Mouse (Mus musculus): ENCODE data around the gene Gpr85. TPM values are rescaled to one million over a fixed set of nuclear protein-coding genes. Genes with fewer than 3 reads are reported as not detected.
"Not testable (repeated sequence)": the region's sequence is repeated elsewhere in the genome, so short reads cannot be mapped to it uniquely, and the experiment has no call there.

Gpr85 gene
- total and polyA plus RNA-seq, 3 experiments = 0.11 to 0.18 (median 0.18) TPM

- H3K79me2 ChIP-seq (replicated peaks; ENCODE audit: control insufficient read depth, insufficient read depth, low read length) = no peaks in the 10 kb centered on the region
- intact Hi-C loops (cut with DNase I) = loop anchor here (2.0 kb wide), 2 partner anchors 194 to 264 kb away; partner anchors contain the start of gene Bmt2
- peaks cover 8% of the 10 kb centered on the region for H3K36me3 ChIP-seq (ENCODE audit: control insufficient read depth, insufficient read depth, low read length)
- DNase-seq = peak; percentile 90 to 92
- H3K27me3 ChIP-seq (ENCODE audit: control insufficient read depth, insufficient read depth, low read length) = no peaks in the 10 kb centered on the region
- H3K4me3 ChIP-seq = peak within 1 kb of the TSS; percentile 84
- peak; percentile 67; the same call in 1 of the 2 replicates for TF ChIP-seq EP300 (IDR thresholded peaks at IDR 0.05; ENCODE audit: insufficient read depth, low read depth, low read length)
- no peak for TF ChIP-seq CTCF (IDR thresholded peaks at IDR 0.05)
- TF ChIP-seq POLR2A (IDR thresholded peaks at IDR 0.05; ENCODE audit: insufficient read depth, low read depth, low read length) = peak; percentile 98
- H3K4me1 ChIP-seq (ENCODE audit: control insufficient read depth, insufficient read depth, low read length) = peaks cover 3% of the 10 kb centered on the region
- H3K9ac ChIP-seq (ENCODE audit: low read depth, low read length) = peak within 1 kb of the TSS; percentile 64
- peak within 1 kb of the TSS; percentile 88 for H3K27ac ChIP-seq
- WGBS = under 1% methylated on average over 19 of the region's 19 CpGs
Observed at GRCm38 (mm10) chr6:13870919-13871624, 31.3 kb upstream of the Gpr85 start, which contains the start of gene 2610001J05Rik. 2610001J05Rik (minus strand) TSS chr6:13871518.

- no peaks in the 10 kb centered on the region for H3K27me3 ChIP-seq (ENCODE audit: control insufficient read depth, insufficient read depth, low read length)
- peaks cover 3% of the 10 kb centered on the region for H3K4me1 ChIP-seq (ENCODE audit: control insufficient read depth, insufficient read depth, low read length)
- intact Hi-C loops (cut with DNase I) = loop anchor here (2.0 kb wide), 2 partner anchors 194 to 264 kb away; partner anchors contain the start of gene Bmt2
- H3K9ac ChIP-seq (ENCODE audit: low read depth, low read length) = no peak overlapping the region; the same call in 1 of the 2 replicates
- peaks cover 8% of the 10 kb centered on the region for H3K36me3 ChIP-seq (ENCODE audit: control insufficient read depth, insufficient read depth, low read length)
- no peak for TF ChIP-seq CTCF (IDR thresholded peaks at IDR 0.05)
- no peak for TF ChIP-seq EP300 (IDR thresholded peaks at IDR 0.05; ENCODE audit: insufficient read depth, low read depth, low read length)
- TF ChIP-seq POLR2A (IDR thresholded peaks at IDR 0.05; ENCODE audit: insufficient read depth, low read depth, low read length) = no peak
- no peak overlapping the region for H3K27ac ChIP-seq
- H3K4me3 ChIP-seq = peak overlapping the region; percentile 84
- no peaks in the 10 kb centered on the region for H3K79me2 ChIP-seq (replicated peaks; ENCODE audit: control insufficient read depth, insufficient read depth, low read length)
- 42% methylated on average over 12 of the region's 12 CpGs for WGBS
- peak in 1 of 2 experiments; percentile 4 for DNase-seq
Observed at GRCm38 (mm10) chr6:13870289-13870741, 30.6 kb upstream of the Gpr85 start.

- Histone ChIP-seq H3K9ac (ENCODE audit: low read depth, low read length) (no peak overlapping the region), H3K4me3 (no peak overlapping the region), H3K27ac (no peak overlapping the region), H3K79me2 (replicated peaks; ENCODE audit: control insufficient read depth, insufficient read depth, low read length) (no peaks in the 10 kb centered on the region), H3K27me3 (ENCODE audit: control insufficient read depth, insufficient read depth, low read length) (no peaks in the 10 kb centered on the region), H3K36me3 (ENCODE audit: control insufficient read depth, insufficient read depth, low read length) (no peaks in the 10 kb centered on the region), H3K4me1 (ENCODE audit: control insufficient read depth, insufficient read depth, low read length) (no peaks in the 10 kb centered on the region)
- intact Hi-C loops (cut with DNase I) = no loop called here
- 40% methylated on average over 1 of the region's 1 CpGs for WGBS
- TF ChIP-seq CTCF (IDR thresholded peaks at IDR 0.05) = no peak
- no peak for TF ChIP-seq POLR2A (IDR thresholded peaks at IDR 0.05; ENCODE audit: insufficient read depth, low read depth, low read length)
- TF ChIP-seq EP300 (IDR thresholded peaks at IDR 0.05; ENCODE audit: insufficient read depth, low read depth, low read length) = no peak
- DNase-seq = no peak
Observed at GRCm38 (mm10) chr6:13860596-13860995, 20.9 kb upstream of the Gpr85 start.

GRCm38 (mm10) chr6:13859877-13860585 lies 20.3 kb upstream of the Gpr85 start:
- Histone ChIP-seq H3K9ac (ENCODE audit: low read depth, low read length) (no peak overlapping the region), H3K4me1 (ENCODE audit: control insufficient read depth, insufficient read depth, low read length) (no peaks in the 10 kb centered on the region), H3K4me3 (no peak overlapping the region), H3K27ac (no peak overlapping the region), H3K79me2 (replicated peaks; ENCODE audit: control insufficient read depth, insufficient read depth, low read length) (no peaks in the 10 kb centered on the region), H3K36me3 (ENCODE audit: control insufficient read depth, insufficient read depth, low read length) (no peaks in the 10 kb centered on the region), H3K27me3 (ENCODE audit: control insufficient read depth, insufficient read depth, low read length) (no peaks in the 10 kb centered on the region)
- no peak for TF ChIP-seq CTCF (IDR thresholded peaks at IDR 0.05)
- DNase-seq = no peak
- intact Hi-C loops (cut with DNase I) = no loop called here
- 40% methylated on average over 6 of the region's 6 CpGs for WGBS

DNA sequence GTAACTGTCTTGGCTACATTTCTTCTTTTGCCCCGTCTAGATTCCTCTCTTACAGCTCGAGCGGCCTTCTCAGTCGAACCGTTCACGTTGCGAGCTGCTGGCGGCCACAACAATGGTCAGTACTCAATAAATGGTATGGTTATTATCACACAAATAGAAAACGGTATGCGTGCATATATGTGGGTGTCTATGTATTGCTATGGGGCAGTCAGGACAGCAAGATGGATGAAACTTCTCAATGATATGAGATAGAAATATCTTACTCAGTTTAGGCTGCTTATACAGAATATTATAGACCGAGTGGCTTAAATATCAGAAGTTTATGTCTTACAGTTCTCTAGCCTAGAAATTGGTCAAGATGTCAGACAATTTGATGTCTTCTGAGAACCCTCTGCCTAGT lies 14.5 kb upstream of the Gpr85 start:
- no peak for DNase-seq
- Histone ChIP-seq H3K9ac (ENCODE audit: low read depth, low read length) (no peak overlapping the region), H3K27ac (no peak overlapping the region), H3K27me3 (ENCODE audit: control insufficient read depth, insufficient read depth, low read length) (no peaks in the 10 kb centered on the region), H3K4me3 (no peak overlapping the region), H3K4me1 (ENCODE audit: control insufficient read depth, insufficient read depth, low read length) (no peaks in the 10 kb centered on the region), H3K79me2 (replicated peaks; ENCODE audit: control insufficient read depth, insufficient read depth, low read length) (no peaks in the 10 kb centered on the region), H3K36me3 (ENCODE audit: control insufficient read depth, insufficient read depth, low read length) (no peaks in the 10 kb centered on the region)
- 53% methylated on average over 11 of the region's 11 CpGs for WGBS
- TF ChIP-seq POLR2A (IDR thresholded peaks at IDR 0.05; ENCODE audit: insufficient read depth, low read depth, low read length) = no peak
- TF ChIP-seq EP300 (IDR thresholded peaks at IDR 0.05; ENCODE audit: insufficient read depth, low read depth, low read length) = no peak
- no peak for TF ChIP-seq CTCF (IDR thresholded peaks at IDR 0.05)
- intact Hi-C loops (cut with DNase I) = no loop called here

DNA sequence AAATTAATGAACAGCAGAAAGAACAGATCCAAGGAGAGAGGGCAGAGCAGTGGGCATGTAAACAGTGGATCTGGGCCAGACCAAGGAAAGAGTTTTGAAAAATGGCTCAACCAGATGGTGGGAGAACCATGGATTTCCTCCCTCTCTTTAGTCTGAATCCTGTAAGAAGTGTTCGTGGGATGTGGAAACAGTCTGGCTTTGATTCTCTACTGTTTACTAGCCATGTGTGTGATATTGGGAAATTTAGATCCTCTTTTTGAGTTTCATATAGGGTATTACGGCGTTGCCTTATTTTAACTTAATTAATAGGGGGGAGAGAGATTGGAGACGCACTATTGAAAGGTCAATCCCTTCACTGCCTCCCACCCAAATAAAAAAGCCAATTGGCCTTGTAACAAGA lies 13.5 kb upstream of the Gpr85 start:
- no peak overlapping the region for H3K9ac ChIP-seq (ENCODE audit: low read depth, low read length)
- no peaks in the 10 kb centered on the region for H3K79me2 ChIP-seq (replicated peaks; ENCODE audit: control insufficient read depth, insufficient read depth, low read length)
- no peak for DNase-seq
- no peaks in the 10 kb centered on the region for H3K36me3 ChIP-seq (ENCODE audit: control insufficient read depth, insufficient read depth, low read length)
- H3K27ac ChIP-seq = no peak overlapping the region
- intact Hi-C loops (cut with DNase I) = no loop called here
- H3K4me3 ChIP-seq = no peak overlapping the region
- no peaks in the 10 kb centered on the region for H3K4me1 ChIP-seq (ENCODE audit: control insufficient read depth, insufficient read depth, low read length)
- TF ChIP-seq CTCF (IDR thresholded peaks at IDR 0.05) = no peak
- TF ChIP-seq EP300 (IDR thresholded peaks at IDR 0.05; ENCODE audit: insufficient read depth, low read depth, low read length) = no peak
- no peak for TF ChIP-seq POLR2A (IDR thresholded peaks at IDR 0.05; ENCODE audit: insufficient read depth, low read depth, low read length)
- H3K27me3 ChIP-seq (ENCODE audit: control insufficient read depth, insufficient read depth, low read length) = no peaks in the 10 kb centered on the region
- 83% methylated on average over 4 of the region's 4 CpGs for whole genome bisulfite sequencing

- H3K27ac ChIP-seq; H3K36me3 ChIP-seq (ENCODE audit: control insufficient read depth, insufficient read depth, low read length); H3K4me3 ChIP-seq; H3K9ac ChIP-seq (ENCODE audit: low read depth, low read length); H3K79me2 ChIP-seq (replicated peaks; ENCODE audit: control insufficient read depth, insufficient read depth, low read length); intact Hi-C loops (cut with DNase I); H3K27me3 ChIP-seq (ENCODE audit: control insufficient read depth, insufficient read depth, low read length); H3K4me1 ChIP-seq (ENCODE audit: control insufficient read depth, insufficient read depth, low read length); DNase-seq: not testable (repeated sequence)
- WGBS = 73% methylated on average over 1 of the region's 1 CpGs
Observed at GRCm38 (mm10) chr6:13846031-13846430, 6.3 kb upstream of the Gpr85 start.

All from heart, adult 2 months (tissue).